Mouse (Mus musculus) small intestine, adult 2 months (tissue): ENCODE data around the gene Evpl.

ENCODE experiments used
- CTCF ChIP-seq: fragments of 200-500 bp; IDR thresholded peaks from 2 replicates; pipeline ENCODE4 v1.5.1; 2012; ENCODE audit warnings: low read depth, mild to moderate bottlenecking, control low read depth, inconsistent platforms, low read length, moderate library complexity, mixed read lengths; ENCODE audit not compliant: insufficient replicate concordance, insufficient read length; ENCODE audit errors: extremely low read depth
- POLR2A ChIP-seq: fragments of 200-500 bp; IDR thresholded peaks from 2 replicates; pipeline ENCODE4 v1.6.1; 2012; ENCODE audit warnings: low read depth, mild to moderate bottlenecking, control low read depth, inconsistent platforms, low read length, moderate library complexity

DNA sequence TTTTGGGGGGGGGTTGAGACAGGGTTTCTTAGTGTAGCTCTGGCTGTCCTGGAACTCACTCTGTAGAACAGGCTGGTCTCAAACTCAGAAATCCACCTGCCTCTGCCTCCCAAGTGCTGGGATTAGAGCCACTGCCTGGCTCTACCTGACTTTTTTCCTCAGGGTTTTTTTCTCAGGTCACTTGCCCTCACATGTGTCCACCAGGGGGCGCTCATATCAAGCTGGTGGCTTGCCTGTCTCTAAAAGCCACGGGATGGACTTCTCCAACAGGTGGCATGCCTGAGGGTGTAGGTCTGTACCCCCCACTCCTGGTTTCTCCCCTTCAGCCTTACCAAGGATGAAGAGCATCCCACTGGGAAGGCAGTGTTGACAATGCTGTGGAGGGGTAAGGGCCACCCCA is 11.5 kb downstream of the Evpl start:
- TF ChIP-seq POLR2A (no peak), CTCF (peak; percentile 96; the same call in 1 of the 2 replicates)
